9 mouse cellular contexts compared by ENCODE assay signal in the genomic region with DNA sequence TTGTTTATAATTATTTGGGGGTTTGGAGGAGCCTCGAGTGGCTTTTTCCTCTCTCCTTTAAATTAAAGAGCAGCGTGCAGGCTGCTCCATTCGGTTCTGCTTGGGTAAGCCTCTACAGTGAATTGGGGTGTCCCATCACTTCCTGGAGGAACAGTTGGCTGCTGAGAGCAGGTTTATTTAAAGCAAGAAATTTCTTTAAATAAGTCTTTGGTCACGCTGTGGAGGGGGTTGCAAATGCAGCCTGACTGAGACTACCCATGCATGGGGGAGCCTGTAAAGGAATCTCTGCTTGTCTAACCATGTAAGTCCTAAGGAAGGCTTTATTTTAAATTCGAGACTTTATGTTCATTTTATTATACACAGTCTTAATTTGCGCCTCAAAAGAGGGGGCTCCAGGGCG.
DNase-seq lines count a peak whose midpoint lies in the region; ATAC-seq lines count a peak whose summit lies in the region.
"Had no signal": no experiment of that assay in that cellular context is flagged by ENCODE, and none has a peak within 500 bp of the region (broad histone marks: within the 10 kb centered on the region; RNA-seq: fewer than 3 reads in every experiment).

No protein-coding gene starts in this region.

- H3K4me3 ChIP-seq in heart, embryonic 10.5 days, result no peak overlapping the region
- no peak overlapping the region for H3K4me3 ChIP-seq in hindbrain, embryonic 11.5 days (ENCODE audit: low read depth, low read length)
- H3K4me3 ChIP-seq in midbrain, embryonic 12.5 days, result 0 out of 2 replicates have a peak overlapping the region, but pooled peaks have one; percentile 38

- peaks cover 52% of the 10 kb centered on the region for H3K4me1 ChIP-seq in heart, embryonic 10.5 days
- peaks cover 6% of the 10 kb centered on the region for H3K4me1 ChIP-seq in hindbrain, embryonic 11.5 days (replicated peaks; ENCODE audit: control insufficient read depth, insufficient read depth, low read length)
- H3K4me1 ChIP-seq in midbrain, embryonic 12.5 days, result peaks cover 32% of the 10 kb centered on the region

- no peaks in the 10 kb centered on the region for H3K27me3 ChIP-seq in heart, embryonic 10.5 days (ENCODE audit: insufficient read depth, poor library complexity, severe bottlenecking)
- H3K27me3 ChIP-seq in hindbrain, embryonic 11.5 days (ENCODE audit: control insufficient read depth, insufficient read depth, low read length), result no peaks in the 10 kb centered on the region
- H3K27me3 ChIP-seq in midbrain, embryonic 12.5 days, result peaks cover 52% of the 10 kb centered on the region

- H3K36me3 ChIP-seq in heart, embryonic 10.5 days, result no peaks in the 10 kb centered on the region
- H3K36me3 ChIP-seq in hindbrain, embryonic 11.5 days (ENCODE audit: control insufficient read depth, insufficient read depth, low read length), result no peaks in the 10 kb centered on the region
- no peaks in the 10 kb centered on the region for H3K36me3 ChIP-seq in midbrain, embryonic 12.5 days

- no peak overlapping the region; the same call in 1 of the 2 replicates for H3K9ac ChIP-seq in hindbrain, embryonic 11.5 days (ENCODE audit: low read depth, low read length)
- no peak overlapping the region for H3K9ac ChIP-seq in midbrain, embryonic 12.5 days (replicated peaks)
- H3K9ac ChIP-seq: liver, embryonic 14.5 days had no signal

- DNase-seq in heart, embryonic 10.5 days (ENCODE audit: low spot score), result no peak
- DNase-seq in heart, adult 11 months, result no peak
- peak; percentile 48 for DNase-seq in embryo, embryonic 10.5 days (ENCODE audit: low spot score)
- DNase-seq in hindbrain, embryonic 11.5 days (ENCODE audit: low spot score), result no peak
- no peak for DNase-seq in thymus, postnatal 14 days
- no peak for DNase-seq in urinary bladder, postnatal 25 days (ENCODE audit: low spot score)

- no peak overlapping the region for H3K4me2 ChIP-seq in hindbrain, embryonic 11.5 days (replicated peaks; ENCODE audit: low read depth, low read length)
- H3K4me2 ChIP-seq in midbrain, embryonic 12.5 days (replicated peaks), result peak overlapping the region; percentile 64

- H3K27ac ChIP-seq in heart, embryonic 10.5 days, result peak overlapping the region; percentile 87; the same call in 1 of the 2 replicates
- H3K27ac ChIP-seq in hindbrain, embryonic 11.5 days (ENCODE audit: low read depth, low read length), result no peak overlapping the region
- H3K27ac ChIP-seq in midbrain, embryonic 12.5 days (replicated peaks), result peak overlapping the region; percentile 60
- H3K27ac ChIP-seq: liver, embryonic 14.5 days had no signal

- no peaks in the 10 kb centered on the region for H3K9me3 ChIP-seq in heart, embryonic 10.5 days
- H3K9me3 ChIP-seq in hindbrain, embryonic 11.5 days (ENCODE audit: control insufficient read depth, low read length), result no peaks in the 10 kb centered on the region
- no peaks in the 10 kb centered on the region for H3K9me3 ChIP-seq in midbrain, embryonic 12.5 days

- WGBS in heart, embryonic 10.5 days, result 49% methylated on average over 7 of the region's 7 CpGs
- WGBS in hindbrain, embryonic 11.5 days, result 13% methylated on average over 7 of the region's 7 CpGs
- WGBS in midbrain, embryonic 12.5 days, result 14% methylated on average over 7 of the region's 7 CpGs

- peak; percentile 77 for ATAC-seq in hindbrain, embryonic 11.5 days (ENCODE audit: low FRiP score)
- ATAC-seq in midbrain, embryonic 12.5 days (ENCODE audit: low FRiP score, low read depth), result peak; percentile 69
- no peak for ATAC-seq in erythroblast, adult 5-6 weeks (replicated peaks; ENCODE audit: low FRiP score, poor library complexity, severe bottlenecking)
